Mouse (Mus musculus) megakaryocyte, embryonic 14.5 days (primary cell): ENCODE measurements at regions not wholly inside any gene's neighbourhood (a gene's known extent, or its start where the extent isn't known, plus 50 kb on each side); places are given as distances from the start of the nearest gene placed in this dataset.

Experiments used
- H3K27me3 ChIP-seq: replicated peaks from 2 replicates; pipeline ENCODE3; 2012; ENCODE audit warnings: inconsistent platforms
- H3K36me3 ChIP-seq: replicated peaks from 2 replicates; pipeline ENCODE3; 2012; ENCODE audit warnings: low read length, inconsistent platforms, mixed read lengths
- H3K4me1 ChIP-seq: 2 replicates; pipeline ENCODE4 v1.6.1; 2012; ENCODE audit warnings: inconsistent platforms
- H3K4me3 ChIP-seq: replicated peaks from 2 replicates; pipeline ENCODE3; 2012; ENCODE audit warnings: moderate library complexity, mild to moderate bottlenecking, inconsistent platforms
- H3K9me3 ChIP-seq: 2 replicates; pipeline ENCODE4 v1.6.1; 2012; ENCODE audit warnings: inconsistent platforms
- FLI1 ChIP-seq: IDR thresholded peaks from 2 replicates; pipeline ENCODE4 v1.6.1; 2012; ENCODE audit warnings: low read length, inconsistent platforms, mixed read lengths
- GATA1 ChIP-seq: IDR thresholded peaks from 3 replicates; pipeline ENCODE4 v1.6.1; 2012; ENCODE audit warnings: mixed read lengths, low read length, inconsistent platforms, borderline replicate concordance

GRCm38 (mm10) chr7:123796096-123796495 lies 186.6 kb upstream of the Hs3st4 start:
- Histone ChIP-seq H3K4me3 (no peak overlapping the region), H3K4me1 (no peaks in the 10 kb centered on the region), H3K27me3 (no peaks in the 10 kb centered on the region), H3K9me3 (no peaks in the 10 kb centered on the region), H3K36me3 (no peaks in the 10 kb centered on the region)
- TF ChIP-seq GATA1 (no peak), FLI1 (no peak)

GRCm38 (mm10) chr7:123805650-123806049 lies 177.0 kb upstream of the Hs3st4 start:
- TF ChIP-seq GATA1 (no peak), FLI1 (no peak)
- H3K4me3 ChIP-seq = no peak overlapping the region

GRCm38 (mm10) chr7:123823976-123824375 lies 158.7 kb upstream of the Hs3st4 start:
- H3K9me3 ChIP-seq = peaks cover 27% of the 10 kb centered on the region
- H3K36me3 ChIP-seq = no peaks in the 10 kb centered on the region
- TF ChIP-seq GATA1 = no peak
- TF ChIP-seq FLI1 = no peak
- H3K4me3 ChIP-seq = no peak overlapping the region
- no peaks in the 10 kb centered on the region for H3K4me1 ChIP-seq
- no peaks in the 10 kb centered on the region for H3K27me3 ChIP-seq

More at GRCm38 (mm10) chr7:123805650-123806049, 177.0 kb upstream of the Hs3st4 start:
- Histone ChIP-seq H3K36me3 (no peaks in the 10 kb centered on the region), H3K27me3 (no peaks in the 10 kb centered on the region), H3K4me1 (no peaks in the 10 kb centered on the region), H3K9me3 (no peaks in the 10 kb centered on the region)

- H3K9me3 ChIP-seq = peaks cover 28% of the 10 kb centered on the region
- no peak overlapping the region for H3K4me3 ChIP-seq
- H3K27me3 ChIP-seq = no peaks in the 10 kb centered on the region
- no peaks in the 10 kb centered on the region for H3K36me3 ChIP-seq
- no peak for TF ChIP-seq FLI1
- no peak for TF ChIP-seq GATA1
- H3K4me1 ChIP-seq = no peaks in the 10 kb centered on the region
These were observed 156.3 kb upstream of the Hs3st4 start for GRCm38 (mm10) chr7:123826406-123826805.

GRCm38 (mm10) chr7:123842552-123842951 lies 140.1 kb upstream of the Hs3st4 start:
- Histone ChIP-seq H3K9me3 (peaks cover 15% of the 10 kb centered on the region), H3K4me3 (no peak overlapping the region), H3K36me3 (no peaks in the 10 kb centered on the region), H3K4me1 (no peaks in the 10 kb centered on the region), H3K27me3 (no peaks in the 10 kb centered on the region)
- TF ChIP-seq GATA1 (no peak), FLI1 (no peak)

- H3K36me3 ChIP-seq = no peaks in the 10 kb centered on the region
- peaks cover 11% of the 10 kb centered on the region; the same call in 1 of the 2 replicates for H3K9me3 ChIP-seq
- H3K4me1 ChIP-seq = no peaks in the 10 kb centered on the region
- no peaks in the 10 kb centered on the region for H3K27me3 ChIP-seq
- TF ChIP-seq GATA1 = no peak
- TF ChIP-seq FLI1 = no peak
- H3K4me3 ChIP-seq = no peak overlapping the region
These were observed 135.6 kb upstream of the Hs3st4 start for GRCm38 (mm10) chr7:123847081-123847480.

GRCm38 (mm10) chr7:123848644-123849043 lies 134.0 kb upstream of the Hs3st4 start:
- H3K4me1 ChIP-seq = no peaks in the 10 kb centered on the region
- no peak overlapping the region for H3K4me3 ChIP-seq
- H3K27me3 ChIP-seq = no peaks in the 10 kb centered on the region
- no peaks in the 10 kb centered on the region for H3K36me3 ChIP-seq
- H3K9me3 ChIP-seq = peaks cover 10% of the 10 kb centered on the region; the same call in 1 of the 2 replicates
- TF ChIP-seq FLI1 (no peak), GATA1 (no peak)

GRCm38 (mm10) chr7:123849220-123849619 lies 133.4 kb upstream of the Hs3st4 start:
- H3K4me1 ChIP-seq = no peaks in the 10 kb centered on the region
- H3K27me3 ChIP-seq = no peaks in the 10 kb centered on the region
- TF ChIP-seq FLI1 (no peak), GATA1 (no peak)
- H3K36me3 ChIP-seq = no peaks in the 10 kb centered on the region
- peaks cover 10% of the 10 kb centered on the region; the same call in 1 of the 2 replicates for H3K9me3 ChIP-seq
- H3K4me3 ChIP-seq = no peak overlapping the region

- H3K36me3 ChIP-seq = no peaks in the 10 kb centered on the region
- no peaks in the 10 kb centered on the region for H3K4me1 ChIP-seq
- H3K4me3 ChIP-seq = no peak overlapping the region
- peaks cover 10% of the 10 kb centered on the region; the same call in 1 of the 2 replicates for H3K9me3 ChIP-seq
- TF ChIP-seq GATA1 = no peak
- no peak for TF ChIP-seq FLI1
- H3K27me3 ChIP-seq = no peaks in the 10 kb centered on the region
These were observed 132.1 kb upstream of the Hs3st4 start for GRCm38 (mm10) chr7:123850272-123851197.

- H3K27me3 ChIP-seq = no peaks in the 10 kb centered on the region
- no peaks in the 10 kb centered on the region for H3K4me1 ChIP-seq
- H3K4me3 ChIP-seq = no peak overlapping the region
- peaks cover 12% of the 10 kb centered on the region; the same call in 1 of the 2 replicates for H3K9me3 ChIP-seq
- no peak for TF ChIP-seq FLI1
- TF ChIP-seq GATA1 = no peak
- H3K36me3 ChIP-seq = no peaks in the 10 kb centered on the region
These were observed 125.1 kb upstream of the Hs3st4 start for GRCm38 (mm10) chr7:123857539-123857938.
